Mouse (Mus musculus): Measurements from ENCODE around the gene Eid2. TPM values are rescaled to one million over a fixed set of nuclear protein-coding genes. Genes with fewer than 3 reads are reported as not detected.
A peak's percentile ranks its signal among the peaks of the same experiment; 100 is the strongest.

Gene Eid2
- total and polyA plus RNA-seq, 3 experiments, result not detected

GRCm38 (mm10) chr7:28309737-28310136 is 42.1 kb downstream of the Eid2 start:
- dilution Hi-C loops (cut with MboI; ENCODE audit: extremely low pct_ligation_motif_present, extremely low pct_unique_long_range_greater_than_20kb, low sequenced_read_pairs) (no loop called here), in situ Hi-C loops (cut with MboI; ENCODE audit: low pct_ligation_motif_present, low pct_unique_long_range_greater_than_20kb, low sequenced_read_pairs) (no loop called here)
- no peak overlapping the region for H3K4me2 ChIP-seq (ENCODE audit: insufficient read depth, low read depth, poor library complexity, severe bottlenecking)
- peaks cover 3 to 12% of the 10 kb centered on the region in 2 experiments; a peak in 3 of 4 replicates for H3K4me1 ChIP-seq (ENCODE audit: control insufficient read depth in 1 of 2, insufficient read depth in 2 of 2)
- H3K4me3 ChIP-seq (replicated peaks in 1 of 3; ENCODE audit: low read depth in 2 of 3, low read length in 2 of 3, poor library complexity in 1 of 3), result no peak overlapping the region
- peaks cover 50 to 66% of the 10 kb centered on the region in 2 experiments for H3K36me3 ChIP-seq (replicated peaks in 1 of 2; ENCODE audit: control insufficient read depth in 1 of 2, insufficient read depth in 1 of 2, low read length in 1 of 2)
- DNase-seq (ENCODE audit: extremely low read depth), result no peak
- H3K9me3 ChIP-seq (replicated peaks; ENCODE audit: low read length), result no peaks in the 10 kb centered on the region
- H3K79me2 ChIP-seq (replicated peaks; ENCODE audit: control insufficient read depth, extremely low read depth, insufficient read depth, poor library complexity, severe bottlenecking), result peaks cover 17% of the 10 kb centered on the region
- H3K27ac ChIP-seq (ENCODE audit: insufficient read depth, low read depth), result no peak overlapping the region
- no peak overlapping the region for H3K9ac ChIP-seq (ENCODE audit: insufficient read depth, low read depth)
- TF ChIP-seq TBP (conservative IDR thresholded peaks at IDR 0.05; ENCODE audit: low read depth, low read length) (no peak), ZNF384 (IDR thresholded peaks at IDR 0.05; ENCODE audit: low read depth, low read length) (no peak), JUND (conservative IDR thresholded peaks at IDR 0.05; ENCODE audit: low read depth, low read length) (no peak)
- H3K27me3 ChIP-seq (replicated peaks), result no peaks in the 10 kb centered on the region

GRCm38 (mm10) chr7:28311151-28311925 is 43.7 kb downstream of the Eid2 start:
- Histone ChIP-seq H3K79me2 (replicated peaks; ENCODE audit: control insufficient read depth, extremely low read depth, insufficient read depth, poor library complexity, severe bottlenecking) (peaks cover 17% of the 10 kb centered on the region), H3K27me3 (replicated peaks) (no peaks in the 10 kb centered on the region), H3K36me3 (replicated peaks in 1 of 2; ENCODE audit: control insufficient read depth in 1 of 2, insufficient read depth in 1 of 2, low read length in 1 of 2) (peaks cover 55 to 66% of the 10 kb centered on the region in 2 experiments), H3K9ac (ENCODE audit: insufficient read depth, low read depth) (peak overlapping the region; percentile 90), H3K9me3 (replicated peaks; ENCODE audit: low read length) (no peaks in the 10 kb centered on the region), H3K4me3 (replicated peaks in 1 of 3; ENCODE audit: low read depth in 2 of 3, low read length in 2 of 3, poor library complexity in 1 of 3) (peak overlapping the region; percentile 87 to 94 (median 87)), H3K27ac (ENCODE audit: insufficient read depth, low read depth) (no peak overlapping the region), H3K4me1 (ENCODE audit: control insufficient read depth in 1 of 2, insufficient read depth in 2 of 2) (peaks cover 3 to 12% of the 10 kb centered on the region in 2 experiments; a peak in 3 of 4 replicates), H3K4me2 (ENCODE audit: insufficient read depth, low read depth, poor library complexity, severe bottlenecking) (peak overlapping the region; percentile 88)
- DNase-seq (ENCODE audit: extremely low read depth), result peak; percentile 34
- in situ Hi-C loops (cut with MboI; ENCODE audit: low pct_ligation_motif_present, low pct_unique_long_range_greater_than_20kb, low sequenced_read_pairs) (no loop called here), dilution Hi-C loops (cut with MboI; ENCODE audit: extremely low pct_ligation_motif_present, extremely low pct_unique_long_range_greater_than_20kb, low sequenced_read_pairs) (no loop called here)
- TF ChIP-seq NRF1 (IDR thresholded peaks at IDR 0.05; ENCODE audit: low read depth, low read length) (0 out of 2 replicates have a peak, but pooled peaks have one; percentile 36), TBP (conservative IDR thresholded peaks at IDR 0.05; ENCODE audit: low read depth, low read length) (no peak), EP300 (IDR thresholded peaks at IDR 0.05; ENCODE audit: low read length) (no peak), MYC (IDR thresholded peaks at IDR 0.05; ENCODE audit: low read depth, low read length) (no peak)

GRCm38 (mm10) chr7:28311926-28312543 is 44.4 kb downstream of the Eid2 start, which contains the start of gene Timm50:
TSS of gene Timm50 (minus strand) at chr7:28312072.
- no peak within 1 kb of the TSS for H3K27ac ChIP-seq (ENCODE audit: insufficient read depth, low read depth)
- H3K4me1 ChIP-seq (ENCODE audit: control insufficient read depth in 1 of 2, insufficient read depth in 2 of 2), result peaks cover 3 to 12% of the 10 kb centered on the region in 2 experiments; a peak in 3 of 4 replicates
- in situ Hi-C loops (cut with MboI; ENCODE audit: low pct_ligation_motif_present, low pct_unique_long_range_greater_than_20kb, low sequenced_read_pairs) (no loop called here), dilution Hi-C loops (cut with MboI; ENCODE audit: extremely low pct_ligation_motif_present, extremely low pct_unique_long_range_greater_than_20kb, low sequenced_read_pairs) (no loop called here)
- H3K79me2 ChIP-seq (replicated peaks; ENCODE audit: control insufficient read depth, extremely low read depth, insufficient read depth, poor library complexity, severe bottlenecking), result peaks cover 17% of the 10 kb centered on the region
- peaks cover 55 to 66% of the 10 kb centered on the region in 2 experiments for H3K36me3 ChIP-seq (replicated peaks in 1 of 2; ENCODE audit: control insufficient read depth in 1 of 2, insufficient read depth in 1 of 2, low read length in 1 of 2)
- peak within 1 kb of the TSS; percentile 90 for H3K9ac ChIP-seq (ENCODE audit: insufficient read depth, low read depth)
- no peaks in the 10 kb centered on the region for H3K27me3 ChIP-seq (replicated peaks)
- peak within 1 kb of the TSS; percentile 91 for H3K4me2 ChIP-seq (ENCODE audit: insufficient read depth, low read depth, poor library complexity, severe bottlenecking)
- H3K4me3 ChIP-seq (replicated peaks in 1 of 3; ENCODE audit: low read depth in 2 of 3, low read length in 2 of 3, poor library complexity in 1 of 3), result peak within 1 kb of the TSS; percentile 87 to 94 (median 87)
- H3K9me3 ChIP-seq (replicated peaks; ENCODE audit: low read length), result no peaks in the 10 kb centered on the region
- peak; percentile 94 for DNase-seq (ENCODE audit: extremely low read depth)
- TF ChIP-seq CTCF (conservative IDR thresholded peaks at IDR 0.05 in 1 of 2, IDR thresholded peaks at IDR 0.05 in 1 of 2; ENCODE audit: low read depth in 2 of 2, low read length in 2 of 2) (no peak), NRF1 (IDR thresholded peaks at IDR 0.05; ENCODE audit: low read depth, low read length) (peak; percentile 68), KAT2A (IDR thresholded peaks at IDR 0.05; ENCODE audit: insufficient replicate concordance, low read length) (peak; percentile 82; the same call in 1 of the 2 replicates), CHD2 (IDR thresholded peaks at IDR 0.05; ENCODE audit: low read length) (peak; percentile 76; the same call in 1 of the 2 replicates), TBP (conservative IDR thresholded peaks at IDR 0.05; ENCODE audit: low read depth, low read length) (peak; percentile 82), ZMIZ1 (IDR thresholded peaks at IDR 0.05; ENCODE audit: low read depth, low read length) (peak; percentile 75; the same call in 1 of the 2 replicates), RAD21 (IDR thresholded peaks at IDR 0.05; ENCODE audit: low read depth, low read length) (no peak), MAZ (IDR thresholded peaks at IDR 0.05; ENCODE audit: low read depth, low read length) (0 out of 2 replicates have a peak, but pooled peaks have one; percentile 23), SIN3A (IDR thresholded peaks at IDR 0.05; ENCODE audit: low read length) (peak; percentile 95), POLR2AphosphoS2 (IDR thresholded peaks at IDR 0.05; ENCODE audit: low read depth, low read length) (peak; percentile 61; the same call in 1 of the 2 replicates), TCF12 (IDR thresholded peaks at IDR 0.05; ENCODE audit: low read depth, low read length) (peak; percentile 95), MXI1 (IDR thresholded peaks at IDR 0.05; ENCODE audit: low read depth, low read length) (peak; percentile 86; the same call in 1 of the 2 replicates), MEF2A (IDR thresholded peaks at IDR 0.05; ENCODE audit: borderline replicate concordance, low read depth, low read length) (peak; percentile 42; the same call in 1 of the 2 replicates), IRF4 (IDR thresholded peaks at IDR 0.05; ENCODE audit: low read depth, low read length) (0 out of 2 replicates have a peak, but pooled peaks have one; percentile 43), CHD1 (IDR thresholded peaks at IDR 0.05; ENCODE audit: low read depth, low read length) (no peak), ELF1 (IDR thresholded peaks at IDR 0.05; ENCODE audit: low read depth, low read length) (peak; percentile 65; the same call in 1 of the 2 replicates), NELFE (IDR thresholded peaks at IDR 0.05; ENCODE audit: low read depth, low read length) (peak; percentile 90), E2F4 (IDR thresholded peaks at IDR 0.05; ENCODE audit: insufficient replicate concordance, low read depth, low read length) (peak; percentile 98)

All from CH12.LX (cell line).